Mouse (Mus musculus) ovary, adult 10 weeks (tissue): ENCODE results near the gene Atg10. TPM values are rescaled to one million over a fixed set of nuclear protein-coding genes. Genes with fewer than 3 reads are reported as not detected.

Experiments
- polyA plus RNA-seq: library from polyadenylated mRNA; stranded (reverse); fragments of 350-450 nt; fragmentation: Illumina TruSeq; extraction: RNeasy Lipid Tissue Mini Kit (QIAGEN cat#74804); gene quantifications from one replicate; pipeline ENCODE4 v1.2.3, GENCODE M21; 2014

Atg10 gene
- 30.9 TPM for polyA plus RNA-seq

GRCm38 (mm10) chr13:91223587-91224437, at the start of gene Atg10:
Gene Atg10, minus strand, starts transcription at chr13:91223968.

DNA sequence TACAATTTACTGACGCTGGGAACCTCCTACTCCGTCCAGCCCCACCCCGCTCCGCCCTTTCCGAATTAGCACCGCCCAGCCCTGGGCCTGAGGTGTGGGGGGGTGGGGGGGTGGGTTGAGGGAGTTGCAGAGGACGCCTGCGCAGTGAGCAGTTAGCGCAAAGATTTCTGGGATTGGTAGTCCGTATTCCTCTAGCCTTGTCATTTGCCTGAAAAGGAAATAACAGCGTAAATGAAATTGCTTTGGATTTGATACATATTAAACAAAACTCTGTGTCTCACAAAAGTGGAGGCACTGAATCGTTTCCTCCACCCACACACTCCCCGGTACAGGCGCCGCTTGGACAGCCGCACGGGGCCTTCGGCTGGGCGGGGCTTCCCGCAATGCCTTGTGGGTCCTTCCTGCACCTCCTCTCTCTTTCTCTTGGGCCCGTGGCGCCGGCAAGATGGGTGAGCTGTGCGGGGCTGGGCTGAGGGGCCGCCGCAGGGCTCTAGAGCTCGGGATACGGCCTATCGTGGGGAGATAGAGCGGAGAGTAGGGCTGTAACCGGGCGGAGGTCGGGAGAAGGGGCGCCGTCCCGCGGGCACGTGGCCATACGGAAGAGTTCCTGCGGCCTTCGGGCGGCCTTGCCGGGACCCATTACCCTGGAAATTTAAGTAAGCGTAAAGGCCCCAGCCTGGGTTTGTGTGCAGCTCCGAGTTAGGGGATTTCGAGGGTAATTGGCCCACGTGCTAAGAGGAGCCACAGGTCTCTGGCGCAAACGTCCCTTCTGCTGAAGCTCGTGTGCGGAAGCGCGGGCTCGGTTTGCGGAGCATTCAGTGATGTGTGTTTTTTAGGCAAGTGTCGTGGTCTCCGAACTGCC, 300.8 kb downstream of the Atg10 start, which contains the start of gene Rps23:
Rps23 (plus strand) TSS at position 208 of the 862 bp plus-strand sequence.

DNA sequence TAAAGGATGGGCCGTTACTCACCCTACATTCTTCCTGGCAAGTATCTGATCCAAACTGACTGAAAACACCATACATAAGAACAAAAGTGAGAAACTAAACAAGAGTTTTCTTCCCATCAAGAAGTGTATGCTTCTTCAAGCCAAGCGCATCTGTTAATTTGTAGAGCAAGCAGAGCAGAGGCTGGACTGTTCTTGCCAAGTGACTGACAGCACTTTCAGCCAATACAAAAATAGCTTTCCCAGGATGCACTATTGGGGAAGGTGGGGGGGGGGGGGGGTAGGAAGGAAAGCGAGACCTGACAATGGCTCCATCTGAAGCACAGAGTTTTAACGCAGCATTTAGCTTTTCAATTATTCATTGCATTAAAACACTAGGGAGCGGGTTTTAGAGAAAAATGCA, 318.6 kb downstream of the Atg10 start, which contains the start of gene Atp6ap1l:
Atp6ap1l (minus strand) TSS at position 180 of the 400 bp plus-strand sequence.

Other genes with a start within 250 kb of the Atg10 start
- 39.4 TPM for gene Ssbp2, start 236.3 kb upstream of the Atg10 start, polyA plus RNA-seq